Mouse (Mus musculus) myocyte (in vitro differentiated cells): ENCODE data around the gene Focad. TPM values are rescaled to one million over a fixed set of nuclear protein-coding genes. Genes with fewer than 3 reads are reported as not detected.

ENCODE experiments used
- H3K27me3 ChIP-seq: one replicate; pipeline ENCODE4 v1.6.1; 2011; ENCODE audit not compliant: control insufficient read depth, insufficient read depth, insufficient read length
- H3K36me3 ChIP-seq: one replicate; pipeline ENCODE4 v1.6.1; 2011; ENCODE audit not compliant: control insufficient read depth, insufficient read depth
- H3K4me2 ChIP-seq: one replicate; pipeline ENCODE4 v1.6.1; 2011; ENCODE audit warnings: low read depth, control low read depth
- H3K4me3 ChIP-seq: one replicate; pipeline ENCODE4 v1.5.1; 2011; ENCODE audit warnings: mild to moderate bottlenecking, control low read depth, moderate library complexity
- H3K79me2 ChIP-seq: one replicate; pipeline ENCODE4 v1.6.1; 2011; ENCODE audit not compliant: control insufficient read depth, insufficient read depth
- H3ac ChIP-seq: one replicate; pipeline ENCODE4 v1.6.1; 2011; ENCODE audit not compliant: control insufficient read depth, insufficient read length
- CEBPB ChIP-seq: IDR thresholded peaks from 2 replicates; pipeline ENCODE4 v1.6.1; 2011; ENCODE audit warnings: mild to moderate bottlenecking, moderate library complexity; ENCODE audit not compliant: poor library complexity, insufficient read depth, severe bottlenecking
- E2F4 ChIP-seq: IDR thresholded peaks from one replicate; pipeline ENCODE4 v1.6.1; 2011; ENCODE audit warnings: mild to moderate bottlenecking, control low read depth, moderate library complexity; ENCODE audit not compliant: insufficient read depth
- MAX ChIP-seq: IDR thresholded peaks from one replicate; pipeline ENCODE4 v1.6.1; 2011; ENCODE audit warnings: low read depth, mild to moderate bottlenecking, control low read depth
- MYOD1 ChIP-seq, 3 experiments: IDR thresholded peaks; one replicate each; pipeline ENCODE4 v1.6.1; 2011; ENCODE audit warnings: control low read depth in 2 of 3, low read depth in 2 of 3, mild to moderate bottlenecking in 2 of 3, moderate library complexity in 1 of 3; ENCODE audit not compliant: insufficient read length in 2 of 3, control insufficient read depth in 1 of 3
- MYOG ChIP-seq, 3 experiments: IDR thresholded peaks; one replicate each; pipeline ENCODE4 v1.6.1; 2011; ENCODE audit warnings: control low read depth in 2 of 3, low read depth in 2 of 3, mild to moderate bottlenecking in 2 of 3; ENCODE audit not compliant: insufficient read length in 2 of 3, control insufficient read depth in 1 of 3, insufficient read depth in 1 of 3
- POLR2A ChIP-seq: IDR thresholded peaks from one replicate; pipeline ENCODE4 v1.6.1; 2011; ENCODE audit warnings: low read depth, mild to moderate bottlenecking, control low read depth, moderate library complexity; ENCODE audit not compliant: insufficient read length
- POLR2AphosphoS2 ChIP-seq: IDR thresholded peaks from one replicate; pipeline ENCODE4 v1.6.1; 2011; ENCODE audit warnings: low read depth, control low read depth; ENCODE audit not compliant: insufficient read length
- REST ChIP-seq: IDR thresholded peaks from one replicate; pipeline ENCODE4 v1.6.1; 2011; ENCODE audit warnings: mild to moderate bottlenecking, control low read depth, moderate library complexity; ENCODE audit not compliant: insufficient read depth, insufficient read length
- SRF ChIP-seq: IDR thresholded peaks from one replicate; pipeline ENCODE4 v1.6.1; 2011; ENCODE audit warnings: low read depth; ENCODE audit not compliant: control insufficient read depth, insufficient read length
- TCF12 ChIP-seq: IDR thresholded peaks from one replicate; pipeline ENCODE4 v1.6.1; 2011; ENCODE audit warnings: mild to moderate bottlenecking, control low read depth; ENCODE audit not compliant: poor library complexity, insufficient read depth, severe bottlenecking
- TCF3 ChIP-seq: IDR thresholded peaks from one replicate; pipeline ENCODE4 v1.6.1; 2011; ENCODE audit warnings: low read depth, control low read depth; ENCODE audit not compliant: insufficient read length
- USF1 ChIP-seq: IDR thresholded peaks from one replicate; pipeline ENCODE4 v1.6.1; 2011; ENCODE audit warnings: low read depth, mild to moderate bottlenecking, control low read depth, moderate library complexity
- polyA plus RNA-seq: library from polyadenylated mRNA; unstranded; fragments of >200 nt; fragmentation: generic; extraction: Trizol; gene quantifications from one replicate; pipeline ENCODE4 v1.2.1, GENCODE M21; 2012; ENCODE audit warnings: missing spikeins

The Focad gene
- polyA plus RNA-seq, 1 experiment: 15.3 TPM

- Histone ChIP-seq H3K36me3 (no peaks in the 10 kb centered on the region), H3K4me3 (no peak overlapping the region), H3K27me3 (no peaks in the 10 kb centered on the region), H3ac (no peak overlapping the region), H3K79me2 (no peaks in the 10 kb centered on the region), H3K4me2 (no peak overlapping the region)
- no peak for TF ChIP-seq REST
- TF ChIP-seq SRF: no peak
- TF ChIP-seq POLR2AphosphoS2: no peak
- TF ChIP-seq E2F4: no peak
- no peak for TF ChIP-seq USF1
Measured at GRCm38 (mm10) chr4:88345065-88345464, 250.6 kb downstream of the Focad start.

DNA sequence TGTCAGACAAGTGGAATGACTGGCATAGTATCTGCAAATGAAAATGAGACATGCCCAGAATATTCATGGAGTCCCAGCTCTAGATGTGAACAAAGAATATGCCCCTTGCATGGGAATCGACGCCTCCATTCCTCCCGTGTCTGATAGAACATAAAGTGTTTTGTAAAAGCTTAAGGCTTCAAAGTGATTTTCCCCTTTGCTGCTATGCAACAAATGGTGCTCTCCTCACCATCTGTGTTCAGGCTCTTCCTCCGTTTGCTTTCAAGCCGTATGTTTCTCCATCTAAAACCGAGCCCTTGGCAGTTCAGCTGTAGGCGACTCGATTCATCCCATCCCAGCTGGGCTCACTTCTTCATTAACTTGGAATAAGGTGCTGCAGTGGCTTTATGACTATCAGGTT is 251.5 kb downstream of the Focad start:
- no peak overlapping the region for H3K4me2 ChIP-seq
- H3K79me2 ChIP-seq: no peaks in the 10 kb centered on the region
- no peaks in the 10 kb centered on the region for H3K36me3 ChIP-seq
- no peak for TF ChIP-seq TCF3
- no peak for TF ChIP-seq POLR2A
- TF ChIP-seq TCF12: no peak
- TF ChIP-seq MAX: no peak
- no peak for TF ChIP-seq POLR2AphosphoS2
- TF ChIP-seq USF1: no peak
- no peak for TF ChIP-seq MYOD1 (IDR thresholded peaks at IDR 0.05; ENCODE audit: control insufficient read depth in 1 of 3, insufficient read length in 2 of 3, low read depth in 2 of 3)
- TF ChIP-seq SRF: no peak
- no peak for TF ChIP-seq E2F4
- TF ChIP-seq REST: no peak
- TF ChIP-seq MYOG (IDR thresholded peaks at IDR 0.05; ENCODE audit: control insufficient read depth in 1 of 3, insufficient read depth in 1 of 3, insufficient read length in 2 of 3, low read depth in 2 of 3): no peak
- TF ChIP-seq CEBPB: no peak
- H3K4me3 ChIP-seq: no peak overlapping the region
- no peak overlapping the region for H3ac ChIP-seq
- H3K27me3 ChIP-seq: no peaks in the 10 kb centered on the region

DNA sequence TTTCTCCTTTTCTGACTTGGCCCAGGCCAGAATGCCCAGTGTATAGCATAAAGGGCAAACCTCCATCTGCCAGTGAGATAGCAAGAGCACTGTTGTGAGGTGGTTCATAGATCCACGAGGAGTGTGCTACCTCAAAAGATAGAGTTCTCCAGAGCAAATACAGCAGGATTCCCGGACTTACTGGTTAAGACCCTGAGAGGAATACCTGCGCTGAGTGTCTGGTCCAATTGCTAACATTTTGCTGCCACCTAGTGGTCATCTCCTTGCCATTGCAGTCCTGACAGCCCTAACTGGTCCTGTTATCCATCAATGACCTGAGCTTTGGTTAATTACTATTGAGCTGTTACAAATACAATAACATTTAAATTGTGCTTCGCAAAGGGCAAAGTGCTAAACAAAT is 256.5 kb downstream of the Focad start:
- no peaks in the 10 kb centered on the region for H3K36me3 ChIP-seq
- H3K79me2 ChIP-seq: no peaks in the 10 kb centered on the region
- TF ChIP-seq TCF12: no peak

GRCm38 (mm10) chr4:88356652-88357051 is 262.2 kb downstream of the Focad start:
- H3K4me2 ChIP-seq: no peak overlapping the region
- TF ChIP-seq E2F4: no peak
- no peak for TF ChIP-seq MYOG (IDR thresholded peaks at IDR 0.05; ENCODE audit: control insufficient read depth in 1 of 3, insufficient read depth in 1 of 3, insufficient read length in 2 of 3, low read depth in 2 of 3)
- no peak for TF ChIP-seq POLR2A
- TF ChIP-seq POLR2AphosphoS2: no peak
- TF ChIP-seq SRF: no peak
- TF ChIP-seq TCF3: no peak
- TF ChIP-seq REST: no peak
- TF ChIP-seq MYOD1 (IDR thresholded peaks at IDR 0.05; ENCODE audit: control insufficient read depth in 1 of 3, insufficient read length in 2 of 3, low read depth in 2 of 3): no peak
- TF ChIP-seq MAX: no peak
- no peak for TF ChIP-seq CEBPB
- no peak overlapping the region for H3K4me3 ChIP-seq

More for the DNA sequence above, 256.5 kb downstream of the Focad start:
- Histone ChIP-seq H3K27me3 (no peaks in the 10 kb centered on the region), H3ac (no peak overlapping the region), H3K4me3 (no peak overlapping the region), H3K4me2 (no peak overlapping the region)

GRCm38 (mm10) chr4:88357431-88357830 is 263.0 kb downstream of the Focad start:
- no peak for TF ChIP-seq SRF
- TF ChIP-seq USF1: no peak
- TF ChIP-seq POLR2AphosphoS2: no peak
- no peak for TF ChIP-seq POLR2A
- no peak for TF ChIP-seq MYOG (IDR thresholded peaks at IDR 0.05; ENCODE audit: control insufficient read depth in 1 of 3, insufficient read depth in 1 of 3, insufficient read length in 2 of 3, low read depth in 2 of 3)
- no peak for TF ChIP-seq MAX
- no peak for TF ChIP-seq MYOD1 (IDR thresholded peaks at IDR 0.05; ENCODE audit: control insufficient read depth in 1 of 3, insufficient read length in 2 of 3, low read depth in 2 of 3)
- TF ChIP-seq TCF3: no peak
- TF ChIP-seq E2F4: no peak
- TF ChIP-seq CEBPB: no peak
- TF ChIP-seq REST: no peak
- no peak for TF ChIP-seq TCF12
- Histone ChIP-seq H3K27me3 (no peaks in the 10 kb centered on the region), H3ac (no peak overlapping the region), H3K79me2 (no peaks in the 10 kb centered on the region), H3K36me3 (no peaks in the 10 kb centered on the region), H3K4me3 (no peak overlapping the region), H3K4me2 (no peak overlapping the region)

More at GRCm38 (mm10) chr4:88356652-88357051, 262.2 kb downstream of the Focad start:
- H3K36me3 ChIP-seq: no peaks in the 10 kb centered on the region
- H3ac ChIP-seq: no peak overlapping the region
- H3K27me3 ChIP-seq: no peaks in the 10 kb centered on the region
- no peaks in the 10 kb centered on the region for H3K79me2 ChIP-seq
